Mouse (Mus musculus) heart, adult 2 months (tissue): ENCODE data around the gene Ube2l3.

Source experiments
- CTCF ChIP-seq: fragments of 200-600 bp; IDR thresholded peaks from 2 replicates; pipeline ENCODE4 v1.8.1; 2022; ENCODE audit warnings: antibody characterized with exemption, mild to moderate bottlenecking, moderate library complexity
- EP300 ChIP-seq: fragments of 200-500 bp; IDR thresholded peaks from 2 replicates; pipeline ENCODE4 v1.6.1; 2011; ENCODE audit warnings: low read depth, low read length, control low read depth; ENCODE audit not compliant: insufficient read depth
- POLR2A ChIP-seq: fragments of 200-500 bp; IDR thresholded peaks from 2 replicates; pipeline ENCODE4 v1.6.1; 2011; ENCODE audit warnings: mild to moderate bottlenecking, low read depth, low read length, control low read depth; ENCODE audit not compliant: insufficient read depth

DNA sequence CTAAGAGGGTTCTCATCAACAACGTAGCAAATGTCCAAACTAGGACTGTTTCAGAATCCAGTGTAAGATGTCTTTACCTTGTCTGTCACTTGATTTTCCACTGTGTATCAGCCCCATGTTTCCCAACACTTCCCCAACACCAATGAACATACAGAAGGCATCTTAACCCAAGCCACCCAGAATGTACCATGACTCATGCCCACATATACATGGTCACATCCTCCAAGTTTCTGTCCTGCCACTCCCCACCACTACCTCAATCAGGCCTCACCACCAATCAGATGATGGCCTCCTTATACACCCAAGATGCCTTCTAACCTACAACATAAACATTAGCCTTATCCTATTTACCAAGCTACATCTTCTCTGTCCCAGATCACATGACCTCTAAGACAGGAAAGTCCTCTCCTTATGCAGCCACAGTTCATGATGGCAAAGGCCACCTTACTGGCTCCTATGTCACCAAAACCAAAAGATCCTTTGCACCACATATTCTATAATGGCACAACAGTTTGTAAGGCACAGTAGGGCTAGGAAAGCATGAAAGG lies 24.8 kb downstream of the Ube2l3 start:
- no peak for TF ChIP-seq POLR2A
- no peak for TF ChIP-seq CTCF
- no peak for TF ChIP-seq EP300
